ENCODE assay signal across 22 mouse cellular contexts in the genomic region with DNA sequence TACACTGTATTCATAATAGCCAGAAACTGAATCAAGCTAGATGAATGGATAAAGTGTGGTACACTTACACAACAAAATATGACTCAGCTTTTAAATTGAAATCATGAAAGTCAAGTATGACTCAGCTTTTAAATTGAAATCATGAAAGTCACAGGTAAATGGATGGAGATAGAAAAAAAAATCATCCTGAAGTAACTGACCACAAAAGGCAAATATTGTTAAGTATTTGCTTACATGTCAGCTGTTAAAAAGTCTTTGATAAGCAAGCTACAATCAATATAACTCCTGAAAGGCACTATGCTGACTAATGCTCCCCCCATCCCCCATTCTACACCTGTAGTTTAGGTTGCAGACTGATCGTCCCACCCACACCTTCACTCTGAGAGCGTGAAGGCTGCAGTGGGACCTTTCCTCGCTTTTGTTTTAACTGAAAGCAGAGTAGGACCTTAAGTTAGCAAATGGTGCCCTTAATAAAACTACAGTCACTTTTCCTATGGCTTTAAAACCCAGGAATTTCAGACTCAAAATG.
A peak's percentile ranks its signal among the peaks of the same experiment; 100 is the strongest.
DNase-seq lines count a peak whose midpoint lies in the region; ATAC-seq and TF ChIP-seq lines count a peak whose summit lies in the region.
"Had no signal": no experiment of that assay in that cellular context is flagged by ENCODE, and none has a peak within 500 bp of the region (broad histone marks: within the 10 kb centered on the region; RNA-seq: fewer than 3 reads in every experiment).

No protein-coding gene starts in this region.

- H3K4me3 ChIP-seq in CH12.LX (replicated peaks in 1 of 3; ENCODE audit: low read depth in 2 of 3, low read length in 2 of 3, poor library complexity in 1 of 3): no peak overlapping the region
- H3K4me3 ChIP-seq in stomach, postnatal 0 days (ENCODE audit: low read depth, low read length): no peak overlapping the region
- no peak overlapping the region for H3K4me3 ChIP-seq in liver, postnatal 0 days (ENCODE audit: low read depth, low read length)
- H3K4me3 ChIP-seq: embryonic facial prominence, embryonic 10.5 days; embryonic facial prominence, embryonic 12.5 days; forebrain, embryonic 13.5 days; forebrain, embryonic 15.5 days had no signal

- TF ChIP-seq RAD21 in CH12.LX (IDR thresholded peaks at IDR 0.05; ENCODE audit: low read depth, low read length): no peak

- no peak overlapping the region for H3K27ac ChIP-seq in CH12.LX (ENCODE audit: insufficient read depth, low read depth)
- no peak overlapping the region for H3K27ac ChIP-seq in stomach, postnatal 0 days (replicated peaks)
- no peak overlapping the region for H3K27ac ChIP-seq in liver, postnatal 0 days (ENCODE audit: low read depth)
- H3K27ac ChIP-seq: embryonic facial prominence, embryonic 10.5 days; embryonic facial prominence, embryonic 12.5 days; forebrain, embryonic 13.5 days; forebrain, embryonic 15.5 days had no signal

- no peak overlapping the region for H3K9ac ChIP-seq in CH12.LX (ENCODE audit: insufficient read depth, low read depth)
- H3K9ac ChIP-seq in stomach, postnatal 0 days (ENCODE audit: low read length): no peak overlapping the region
- H3K9ac ChIP-seq in liver, postnatal 0 days (replicated peaks): no peak overlapping the region
- H3K9ac ChIP-seq: embryonic facial prominence, embryonic 12.5 days; forebrain, embryonic 13.5 days; forebrain, embryonic 15.5 days; forebrain, postnatal 0 days had no signal

- peak; percentile 68; the same call in 1 of the 2 replicates for ATAC-seq in stomach, postnatal 0 days (ENCODE audit: low FRiP score, low TSS enrichment)
- ATAC-seq in liver, postnatal 0 days: no peak
- ATAC-seq: CD4-positive, CD25-positive, alpha-beta regulatory T cell, adult 4 months; forebrain, embryonic 13.5 days; forebrain, embryonic 15.5 days; forebrain, postnatal 0 days had no signal

- peaks cover 4 to 15% of the 10 kb centered on the region in 2 experiments; a peak in 3 of 4 replicates for H3K4me1 ChIP-seq in CH12.LX (ENCODE audit: control insufficient read depth in 1 of 2, insufficient read depth in 2 of 2)
- H3K4me1 ChIP-seq in stomach, postnatal 0 days (replicated peaks; ENCODE audit: control insufficient read depth, insufficient read depth): no peaks in the 10 kb centered on the region
- H3K4me1 ChIP-seq in liver, postnatal 0 days (ENCODE audit: insufficient read depth): no peaks in the 10 kb centered on the region
- H3K4me1 ChIP-seq: embryonic facial prominence, embryonic 10.5 days; embryonic facial prominence, embryonic 12.5 days; forebrain, embryonic 13.5 days; forebrain, embryonic 15.5 days had no signal

- dilution Hi-C loops in CH12.LX (cut with MboI; ENCODE audit: extremely low pct_ligation_motif_present, extremely low pct_unique_long_range_greater_than_20kb, low sequenced_read_pairs): no loop called here

- no peaks in the 10 kb centered on the region for H3K79me2 ChIP-seq in CH12.LX (replicated peaks; ENCODE audit: control insufficient read depth, extremely low read depth, insufficient read depth, poor library complexity, severe bottlenecking)

- no peak for TF ChIP-seq CTCF in CH12.LX (conservative IDR thresholded peaks at IDR 0.05 in 1 of 2, IDR thresholded peaks at IDR 0.05 in 1 of 2; ENCODE audit: low read depth in 2 of 2, low read length in 2 of 2)
- no peak for TF ChIP-seq CTCF in stomach, postnatal 0 days (IDR thresholded peaks at IDR 0.05; ENCODE audit: low read depth)
- no peak for TF ChIP-seq CTCF in liver, postnatal 0 days (IDR thresholded peaks at IDR 0.05; ENCODE audit: low read depth)

- no peaks in the 10 kb centered on the region for H3K36me3 ChIP-seq in CH12.LX (replicated peaks in 1 of 2; ENCODE audit: control insufficient read depth in 1 of 2, insufficient read depth in 1 of 2, low read length in 1 of 2)
- H3K36me3 ChIP-seq in stomach, postnatal 0 days (ENCODE audit: control insufficient read depth, insufficient read depth, low read length): 0 out of 2 replicates have a peak, but pooled peaks cover 6% of the 10 kb centered on the region
- H3K36me3 ChIP-seq in liver, postnatal 0 days (replicated peaks; ENCODE audit: insufficient read depth, low read length): no peaks in the 10 kb centered on the region
- H3K36me3 ChIP-seq: G1E had no signal

- TF ChIP-seq POLR2A in CH12.LX (IDR thresholded peaks at IDR 0.05; ENCODE audit: low read depth, low read length): no peak

- in situ Hi-C loops in CH12.LX (cut with MboI; ENCODE audit: low pct_ligation_motif_present, low pct_unique_long_range_greater_than_20kb, low sequenced_read_pairs): no loop called here

- 66% methylated on average over 3 of the region's 3 CpGs for WGBS in stomach, postnatal 0 days
- WGBS in liver, postnatal 0 days (ENCODE audit: insufficient replicate concordance): 57% methylated on average over 3 of the region's 3 CpGs

- H3K4me2 ChIP-seq in CH12.LX (ENCODE audit: insufficient read depth, low read depth, poor library complexity, severe bottlenecking): no peak overlapping the region
- no peak overlapping the region for H3K4me2 ChIP-seq in stomach, postnatal 0 days (replicated peaks; ENCODE audit: low read depth)
- no peak overlapping the region for H3K4me2 ChIP-seq in liver, postnatal 0 days (ENCODE audit: low read depth, low read length)
- H3K4me2 ChIP-seq: embryonic facial prominence, embryonic 12.5 days; forebrain, embryonic 13.5 days; forebrain, embryonic 15.5 days had no signal

- no peaks in the 10 kb centered on the region for H3K27me3 ChIP-seq in CH12.LX (replicated peaks)
- no peaks in the 10 kb centered on the region for H3K27me3 ChIP-seq in stomach, postnatal 0 days (ENCODE audit: control insufficient read depth, insufficient read depth, low read length)
- H3K27me3 ChIP-seq in liver, postnatal 0 days (ENCODE audit: insufficient read depth, low read length): no peaks in the 10 kb centered on the region
- H3K27me3 ChIP-seq: embryonic facial prominence, embryonic 12.5 days; forebrain, embryonic 13.5 days; forebrain, embryonic 15.5 days had no signal

- H3K9me3 ChIP-seq in CH12.LX (replicated peaks; ENCODE audit: low read length): no peaks in the 10 kb centered on the region
- no peaks in the 10 kb centered on the region for H3K9me3 ChIP-seq in stomach, postnatal 0 days (ENCODE audit: control insufficient read depth, low read length)
- no peaks in the 10 kb centered on the region for H3K9me3 ChIP-seq in liver, postnatal 0 days (ENCODE audit: low read length)
- H3K9me3 ChIP-seq: embryonic facial prominence, embryonic 10.5 days; embryonic facial prominence, embryonic 12.5 days; forebrain, embryonic 13.5 days; forebrain, embryonic 15.5 days; G1E had no signal

- no peak for TF ChIP-seq EP300 in CH12.LX (IDR thresholded peaks at IDR 0.05; ENCODE audit: low read length)
- no peak for TF ChIP-seq EP300 in stomach, postnatal 0 days (optimal IDR thresholded peaks at IDR 0.05)
- TF ChIP-seq EP300 in liver, postnatal 0 days (IDR thresholded peaks at IDR 0.05; ENCODE audit: low read depth): no peak

- DNase-seq in CH12.LX (ENCODE audit: extremely low read depth) (no peak), NIH3T3 (ENCODE audit: low read depth) (peak; percentile 32)
- peak; percentile 41 for DNase-seq in stomach, postnatal 0 days (ENCODE audit: low spot score)
- DNase-seq in heart, adult 8-10 months (ENCODE audit: low spot score): no peak
- DNase-seq in liver, postnatal 0 days: no peak
- no peak for DNase-seq in cerebellum, postnatal 10 days
- DNase-seq: adrenal gland, adult 2 months; adrenal gland, postnatal 10 days; adrenal gland, postnatal 25 days; B cell, adult 2 months; cerebellum, adult 11 months; cerebellum, adult 18-20 months; cerebellum, adult 8-10 months; cerebellum, adult 9-11 months; cerebellum, postnatal 25 days; forebrain, postnatal 0 days had no signal

TF ChIP-seq in CH12.LX, 34 proteins besides CTCF, POLR2A, EP300 and RAD21:
- TF ChIP-seq NELFE (IDR thresholded peaks at IDR 0.05; ENCODE audit: low read depth, low read length) (no peak), MAFK (IDR thresholded peaks at IDR 0.05; ENCODE audit: insufficient replicate concordance, low read length) (0 out of 2 replicates have a peak, but pooled peaks have one; percentile 51)

Comparison
In these comparisons a context has a peak if more than half of its experiments do, and no peak if none do; other contexts are left out.
1. DNase-seq: peak in NIH3T3 (single experiment) and stomach, postnatal 0 days (single experiment); none in CH12.LX (single experiment), heart, adult 8-10 months (single experiment), liver, postnatal 0 days (single experiment) and cerebellum, postnatal 10 days (0 of 2).